Mouse (Mus musculus) liver, embryonic 16.5 days (tissue): ENCODE results near the gene Foxf1. TPM values are rescaled to one million over a fixed set of nuclear protein-coding genes. Genes with fewer than 3 reads are reported as not detected.

Source experiments
- ATAC-seq: fragments of 200-750 bp; cut with Nextera tagmentation; 2 replicates; pipeline ENCODE4 v1.8.0; 2017; ENCODE audit warnings: low read depth, mild to moderate bottlenecking, moderate number of reproducible peaks, moderate library complexity
- H3K27ac ChIP-seq: fragments of 300-500 bp; sonication (generic); 2 replicates; pipeline ENCODE4 v1.5.1; 2014; ENCODE audit warnings: mild to moderate bottlenecking, low read length
- H3K27me3 ChIP-seq: fragments of 300-500 bp; sonication (generic); 2 replicates; pipeline ENCODE4 v1.6.1; 2014; ENCODE audit warnings: low read depth, low read length, mixed read lengths; ENCODE audit not compliant: control insufficient read depth, insufficient read depth
- H3K36me3 ChIP-seq: fragments of 300-500 bp; sonication (generic); 2 replicates; pipeline ENCODE4 v1.6.1; 2014; ENCODE audit warnings: mild to moderate bottlenecking; ENCODE audit not compliant: control insufficient read depth, insufficient read depth
- H3K4me1 ChIP-seq: fragments of 300-500 bp; sonication (generic); 2 replicates; pipeline ENCODE4 v1.6.1; 2014; ENCODE audit warnings: low read depth, low read length, mixed read lengths; ENCODE audit not compliant: control insufficient read depth
- H3K4me2 ChIP-seq: fragments of 300-500 bp; sonication (generic); 2 replicates; pipeline ENCODE4 v1.6.1; 2014; ENCODE audit warnings: low read depth, low read length, mixed read lengths
- H3K4me3 ChIP-seq: fragments of 300-500 bp; sonication (generic); 2 replicates; pipeline ENCODE4 v1.5.1; 2014; ENCODE audit warnings: low read depth, mild to moderate bottlenecking, low read length
- H3K9ac ChIP-seq: fragments of 300-500 bp; sonication (generic); 2 replicates; pipeline ENCODE4 v1.6.1; 2014; ENCODE audit warnings: low read depth, low read length
- H3K9me3 ChIP-seq: fragments of 300-500 bp; sonication (generic); replicated peaks from 2 replicates; pipeline ENCODE4 v1.6.1; 2016; ENCODE audit warnings: low read length; ENCODE audit not compliant: control insufficient read depth
- WGBS: fragments of 180-500 bp; shearing (Covaris S2); extraction: QIAGEN DNeasy Blood & Tissue Kit; methylation state at CpG from one replicate; pipeline ENCODE4 v1.1.7; 2014; ENCODE audit not compliant: insufficient replicate concordance; 5-methylcytosine and 5-hydroxymethylcytosine counted together
- polyA plus RNA-seq: library from polyadenylated mRNA; unstranded; fragments of >200 nt; fragmentation: Nextera tagmentation; extraction: Ambion mirVana; gene quantifications from 2 replicates; pipeline ENCODE4 v1.2.1, GENCODE M21; 2015

The Foxf1 gene
- polyA plus RNA-seq, 1 experiment from 2014 or later = 2.7 TPM

- peaks cover 98% of the 10 kb centered on the region for H3K27me3 ChIP-seq
- no peak overlapping the region for H3K9ac ChIP-seq
- no peaks in the 10 kb centered on the region; the same call in 1 of the 2 replicates for H3K4me1 ChIP-seq
- no peaks in the 10 kb centered on the region for H3K9me3 ChIP-seq
- H3K27ac ChIP-seq = no peak overlapping the region
- 14% methylated on average over 12 of the region's 12 CpGs for WGBS
- no peak overlapping the region for H3K4me3 ChIP-seq
- H3K4me2 ChIP-seq = no peak overlapping the region
- H3K36me3 ChIP-seq = no peaks in the 10 kb centered on the region
- no peak for ATAC-seq
Measured at GRCm38 (mm10) chr8:121079944-121080343, 4.2 kb upstream of the Foxf1 start.

- H3K4me2 ChIP-seq = 0 out of 2 replicates have a peak overlapping the region, but pooled peaks have one; percentile 3
- H3K4me1 ChIP-seq = no peaks in the 10 kb centered on the region; the same call in 1 of the 2 replicates
- no peak overlapping the region for H3K4me3 ChIP-seq
- no peak overlapping the region for H3K9ac ChIP-seq
- WGBS = 2% methylated on average over 49 of the region's 49 CpGs
- H3K27ac ChIP-seq = no peak overlapping the region
- H3K27me3 ChIP-seq = peaks cover 98% of the 10 kb centered on the region
- H3K36me3 ChIP-seq = no peaks in the 10 kb centered on the region
- no peak for ATAC-seq
- H3K9me3 ChIP-seq = no peaks in the 10 kb centered on the region
Measured at GRCm38 (mm10) chr8:121080361-121081090, 3.7 kb upstream of the Foxf1 start.

GRCm38 (mm10) chr8:121081398-121081797 is 2.8 kb upstream of the Foxf1 start:
- H3K4me1 ChIP-seq = no peaks in the 10 kb centered on the region; the same call in 1 of the 2 replicates
- peaks cover 98% of the 10 kb centered on the region for H3K27me3 ChIP-seq
- no peak overlapping the region for H3K27ac ChIP-seq
- no peak overlapping the region for H3K4me2 ChIP-seq
- H3K36me3 ChIP-seq = no peaks in the 10 kb centered on the region
- H3K9me3 ChIP-seq = no peaks in the 10 kb centered on the region
- WGBS = 4% methylated on average over 7 of the region's 7 CpGs
- H3K4me3 ChIP-seq = no peak overlapping the region
- no peak for ATAC-seq
- H3K9ac ChIP-seq = no peak overlapping the region

- Histone ChIP-seq H3K36me3 (no peaks in the 10 kb centered on the region), H3K4me1 (no peaks in the 10 kb centered on the region; the same call in 1 of the 2 replicates), H3K4me3 (peak overlapping the region; percentile 54), H3K9me3 (no peaks in the 10 kb centered on the region), H3K9ac (no peak overlapping the region), H3K27me3 (peaks cover 98% of the 10 kb centered on the region), H3K4me2 (peak overlapping the region; percentile 67), H3K27ac (no peak overlapping the region)
- 2% methylated on average over 57 of the region's 57 CpGs for WGBS
- ATAC-seq = no peak
Measured at GRCm38 (mm10) chr8:121082218-121083092, 1.7 kb upstream of the Foxf1 start.

GRCm38 (mm10) chr8:121083093-121083935 is 872 bp upstream of the Foxf1 start:
- H3K9me3 ChIP-seq = no peaks in the 10 kb centered on the region
- H3K4me1 ChIP-seq = no peaks in the 10 kb centered on the region; the same call in 1 of the 2 replicates
- ATAC-seq = peak; percentile 42
- H3K27ac ChIP-seq = peak overlapping the region; percentile 33
- H3K4me2 ChIP-seq = peak overlapping the region; percentile 67
- H3K36me3 ChIP-seq = no peaks in the 10 kb centered on the region
- H3K27me3 ChIP-seq = peaks cover 98% of the 10 kb centered on the region
- H3K4me3 ChIP-seq = peak overlapping the region; percentile 54
- no peak overlapping the region; the same call in 1 of the 2 replicates for H3K9ac ChIP-seq
- WGBS = under 1% methylated on average over 84 of the region's 89 CpGs

- Histone ChIP-seq H3K9ac (no peak overlapping the region; the same call in 1 of the 2 replicates), H3K4me1 (no peaks in the 10 kb centered on the region; the same call in 1 of the 2 replicates), H3K9me3 (no peaks in the 10 kb centered on the region), H3K27me3 (peaks cover 99% of the 10 kb centered on the region), H3K4me3 (peak overlapping the region; percentile 54), H3K27ac (no peak overlapping the region), H3K36me3 (no peaks in the 10 kb centered on the region), H3K4me2 (peak overlapping the region; percentile 67)
- ATAC-seq = peak; percentile 45
- WGBS = 0% methylated on average over 5 of the region's 27 CpGs
Measured at GRCm38 (mm10) chr8:121083936-121084209, 313 bp upstream of the Foxf1 start.

DNA sequence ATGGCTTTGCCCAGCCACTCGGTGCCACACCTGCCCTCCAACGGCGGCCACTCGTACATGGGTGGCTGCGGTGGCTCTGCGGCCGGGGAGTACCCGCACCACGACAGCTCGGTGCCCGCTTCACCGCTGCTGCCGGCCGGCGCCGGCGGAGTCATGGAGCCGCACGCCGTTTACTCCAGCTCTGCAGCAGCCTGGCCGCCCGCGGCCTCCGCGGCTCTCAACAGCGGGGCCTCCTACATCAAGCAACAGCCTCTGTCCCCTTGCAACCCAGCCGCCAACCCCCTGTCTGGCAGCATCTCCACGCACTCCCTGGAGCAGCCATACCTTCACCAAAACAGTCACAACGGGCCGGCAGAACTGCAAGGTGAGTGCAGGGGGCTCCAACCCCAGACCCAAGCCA is 825 bp downstream of the Foxf1 start:
- Histone ChIP-seq H3K9ac (no peak overlapping the region), H3K4me2 (no peak overlapping the region), H3K36me3 (no peaks in the 10 kb centered on the region), H3K27me3 (peaks cover 99% of the 10 kb centered on the region), H3K4me1 (no peaks in the 10 kb centered on the region; the same call in 1 of the 2 replicates), H3K4me3 (peak overlapping the region; percentile 54), H3K27ac (no peak overlapping the region), H3K9me3 (no peaks in the 10 kb centered on the region)
- ATAC-seq = no peak
- 4% methylated on average over 30 of the region's 30 CpGs for WGBS

DNA sequence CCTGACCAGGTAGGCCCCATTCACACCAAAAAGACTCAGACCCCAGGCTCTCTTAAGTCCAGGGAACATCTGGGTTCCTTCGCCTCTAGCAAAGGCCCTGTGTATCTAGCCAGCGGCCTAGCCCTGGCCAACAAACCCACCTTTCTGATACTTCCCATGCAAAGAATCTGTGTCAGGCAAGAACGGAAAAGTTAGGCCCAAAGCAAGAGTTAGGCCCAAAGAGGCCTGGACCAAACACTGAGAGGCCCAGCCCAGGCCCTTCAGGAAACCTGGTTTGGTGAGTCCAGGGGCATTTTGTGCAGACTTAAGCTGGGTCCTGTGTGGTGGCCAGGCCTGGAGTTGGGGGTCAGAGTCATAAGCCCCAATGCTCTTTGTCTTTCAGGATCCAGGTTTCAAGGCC is 1.4 kb downstream of the Foxf1 start:
- no peaks in the 10 kb centered on the region for H3K36me3 ChIP-seq
- no peak overlapping the region for H3K4me2 ChIP-seq
- WGBS = 49% methylated on average over 3 of the region's 3 CpGs
- H3K9me3 ChIP-seq = no peaks in the 10 kb centered on the region
- H3K4me3 ChIP-seq = peak overlapping the region; percentile 54; the same call in 1 of the 2 replicates
- no peak overlapping the region for H3K27ac ChIP-seq
- H3K9ac ChIP-seq = no peak overlapping the region
- H3K27me3 ChIP-seq = peaks cover 99% of the 10 kb centered on the region
- H3K4me1 ChIP-seq = no peaks in the 10 kb centered on the region; the same call in 1 of the 2 replicates
- ATAC-seq = no peak
